27 mouse cellular contexts compared by ENCODE assay signal in the genomic region with DNA sequence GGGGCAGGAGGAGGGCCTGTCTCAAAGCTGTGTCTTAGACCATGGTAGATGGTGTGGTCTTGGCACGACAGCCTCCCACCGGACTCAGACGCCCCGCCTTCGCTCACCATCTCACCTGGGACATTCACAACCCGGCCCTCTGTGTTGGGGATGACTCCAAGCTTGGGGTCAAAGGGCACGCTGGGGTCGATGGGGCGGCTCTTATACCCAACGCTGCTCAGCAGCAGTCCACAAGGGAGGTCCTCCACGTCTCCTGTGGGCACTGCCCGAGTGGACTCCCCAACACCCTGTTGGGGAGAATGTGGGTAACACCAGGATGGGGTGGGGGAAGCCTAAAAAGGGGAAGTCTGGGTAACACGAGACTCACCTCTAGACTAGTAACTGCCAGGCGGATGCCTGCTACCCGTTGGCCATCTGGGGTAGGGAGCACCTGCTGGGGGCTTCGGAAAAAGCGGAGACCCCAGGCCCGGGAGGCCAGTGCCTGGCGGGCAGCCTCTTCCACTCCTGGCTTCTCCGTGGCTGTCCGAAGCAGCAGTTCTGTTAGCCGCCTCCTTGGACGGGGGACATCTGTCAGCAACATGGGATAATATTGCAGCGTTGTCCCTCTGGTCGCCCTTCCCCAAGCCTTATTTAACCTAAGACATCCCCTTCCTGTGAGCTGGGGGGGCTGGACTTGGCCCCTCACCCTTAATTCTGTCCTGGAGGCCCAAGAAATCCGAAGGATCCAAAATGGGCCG. TPM values are rescaled to one million over a fixed set of nuclear protein-coding genes. Genes with fewer than 3 reads are reported as not detected.
DNase-seq lines count a peak whose midpoint lies in the region; TF ChIP-seq lines count a peak whose summit lies in the region.
"Had no signal": no experiment of that assay in that cellular context is flagged by ENCODE, and none has a peak within 500 bp of the region (broad histone marks: within the 10 kb centered on the region; RNA-seq: fewer than 3 reads in every experiment).

No protein-coding gene starts in this region.

- peak; percentile 72 for DNase-seq in cerebellum, adult 11-12 months
- DNase-seq in cerebellum, postnatal 14 days = no peak
- DNase-seq in cerebellum, adult 8-10 months = peak; percentile 49
- DNase-seq in cerebellum, postnatal 4 days (ENCODE audit: low spot score in 2 of 2) = no peak
- DNase-seq in cerebellum, adult 9-11 months = peak; percentile 74
- DNase-seq in thymus, adult 2 months = no peak
- DNase-seq: adrenal gland, adult 8-10 months; adrenal gland, postnatal 25 days; B cell, adult 2 months; gastrocnemius, postnatal 10 days; heart, postnatal 10 days; heart, postnatal 36 days; kidney, adult 11 months; kidney, adult 8-10 months had no signal

- peaks cover 31% of the 10 kb centered on the region for H3K36me3 ChIP-seq in E14TG2a.4 (ENCODE audit: insufficient read depth, low read length)
- 0 out of 2 replicates have a peak, but pooled peaks cover 7% of the 10 kb centered on the region for H3K36me3 ChIP-seq in thymus, adult 2 months (ENCODE audit: control insufficient read depth, insufficient read depth, low read length)
- H3K36me3 ChIP-seq: heart, embryonic 15.5 days; intestine, embryonic 15.5 days had no signal

- H3K9me3 ChIP-seq in E14TG2a.4 (ENCODE audit: low read length) = no peaks in the 10 kb centered on the region
- H3K9me3 ChIP-seq: forebrain, embryonic 10.5 days; forebrain, embryonic 13.5 days; heart, embryonic 12.5 days; heart, embryonic 15.5 days; intestine, embryonic 15.5 days; kidney, embryonic 15.5 days had no signal

- TF ChIP-seq POLR2A in thymus, adult 2 months (IDR thresholded peaks at IDR 0.05; ENCODE audit: control insufficient read depth, extremely low read depth, insufficient read depth, low read length, poor library complexity) = no peak

- WGBS in thymus, adult 2 months = 81% methylated on average over 27 of the region's 27 CpGs

- peak overlapping the region; percentile 57 for H3K4me3 ChIP-seq in E14TG2a.4 (replicated peaks; ENCODE audit: low read length)
- H3K4me3 ChIP-seq in thymus, adult 2 months (ENCODE audit: control insufficient read depth, insufficient read depth, low read length) = no peak overlapping the region
- H3K4me3 ChIP-seq: forebrain, embryonic 10.5 days; forebrain, embryonic 13.5 days; heart, embryonic 12.5 days; heart, embryonic 15.5 days; intestine, embryonic 15.5 days; kidney, embryonic 15.5 days had no signal

- no peak for TF ChIP-seq CTCF in E14TG2a.4 (conservative IDR thresholded peaks at IDR 0.05; ENCODE audit: low read length)
- TF ChIP-seq CTCF in thymus, adult 2 months (IDR thresholded peaks at IDR 0.05; ENCODE audit: borderline replicate concordance, control insufficient read depth, extremely low read depth, insufficient read depth, low read length, poor library complexity) = no peak

- H3K4me1 ChIP-seq in E14TG2a.4 (replicated peaks; ENCODE audit: low read depth, low read length) = peaks cover 66% of the 10 kb centered on the region
- H3K4me1 ChIP-seq in thymus, adult 2 months (replicated peaks; ENCODE audit: control insufficient read depth, insufficient read depth, low read length) = peaks cover 13% of the 10 kb centered on the region

- no peak overlapping the region for H3K27ac ChIP-seq in thymus, adult 2 months (ENCODE audit: control insufficient read depth, insufficient read depth, low read length)
- H3K27ac ChIP-seq: forebrain, embryonic 10.5 days; forebrain, embryonic 13.5 days; heart, embryonic 15.5 days; hindbrain, embryonic 14.5 days; intestine, embryonic 15.5 days; kidney, embryonic 15.5 days had no signal

- H3K27me3 ChIP-seq in E14TG2a.4 (ENCODE audit: insufficient read depth, low read length) = peaks cover 46% of the 10 kb centered on the region
- H3K27me3 ChIP-seq in thymus, adult 2 months (ENCODE audit: control insufficient read depth, insufficient read depth, low read length) = peaks cover 9% of the 10 kb centered on the region
- H3K27me3 ChIP-seq: CH12.LX had no signal

RNA-seq across cellular contexts. Expression of a gene that starts 2.5 kb away (rescaled TPM):
- 6.5 and 7.1 TPM in 2 replicates for polyA plus RNA-seq in thymus, adult 2 months (2012; rRNA removed)
- polyA plus RNA-seq: activated CD4-positive, CD25-positive, alpha-beta regulatory T cell, adult 4 months; embryonic facial prominence, embryonic 14.5 days; forebrain, embryonic 10.5 days; forebrain, embryonic 13.5 days; kidney, embryonic 15.5 days had no signal

RNA-seq across cellular contexts. Expression of a gene that starts 7.4 kb away (rescaled TPM):
- 31.8 and 36.3 TPM in 2 replicates for polyA plus RNA-seq in thymus, adult 2 months (2012; rRNA removed)

RNA-seq across cellular contexts. Expression of a gene that starts 28.0 kb away (rescaled TPM):
- polyA plus RNA-seq in thymus, adult 2 months (2012; rRNA removed) = 1.6 and 2.1 TPM in 2 replicates

RNA-seq across cellular contexts. Expression of a gene that starts 37.5 kb away (rescaled TPM):
- polyA plus RNA-seq in thymus, adult 2 months (2012; rRNA removed) = 0.26 and 0.32 TPM in 2 replicates
- polyA plus RNA-seq: activated CD4-positive, CD25-positive, alpha-beta regulatory T cell, adult 4 months; embryonic facial prominence, embryonic 11.5 days; embryonic facial prominence, embryonic 14.5 days; forebrain, embryonic 13.5 days; heart, embryonic 12.5 days; heart, embryonic 15.5 days; hindbrain, embryonic 11.5 days; intestine, embryonic 15.5 days had no signal

RNA-seq across cellular contexts. Expression of a gene that starts 52.3 kb away (rescaled TPM):
- 0.05 and 0.11 TPM in 2 replicates for polyA plus RNA-seq in thymus, adult 2 months (2012; rRNA removed)
- polyA plus RNA-seq: activated CD4-positive, CD25-positive, alpha-beta regulatory T cell, adult 4 months; embryonic facial prominence, embryonic 11.5 days; embryonic facial prominence, embryonic 14.5 days; forebrain, embryonic 10.5 days; forebrain, embryonic 13.5 days; intestine, embryonic 15.5 days; kidney, embryonic 15.5 days had no signal

Comparison
In these comparisons a context has a peak if more than half of its experiments do, and no peak if none do; other contexts are left out.
1. DNase-seq: peak in cerebellum, adult 11-12 months (single experiment), cerebellum, adult 8-10 months (single experiment) and cerebellum, adult 9-11 months (single experiment); none in cerebellum, postnatal 14 days (0 of 2), cerebellum, postnatal 4 days (0 of 2) and thymus, adult 2 months (single experiment).